Mouse (Mus musculus) T-helper 2 cell (primary cell): ENCODE data around the gene Spin2d.
"Not testable (repeated sequence)": the region's sequence is repeated elsewhere in the genome, so short reads cannot be mapped to it uniquely, and the experiment has no call there.

Experiments
- in situ Hi-C: fragments of 300-600 bp; cut with MboI, MseI; formaldehyde crosslinking; loops from one replicate; pipeline ENCODE4 v1.15.1; 2025; ENCODE audit warnings: high pct_unique_total_duplicates

Gene Spin2d

GRCm38 (mm10) chrX:73176889-73177288 is at the start of gene Spin2d:
Gene Spin2d, minus strand, starts transcription at chrX:73176989.
- in situ Hi-C loops = not testable (repeated sequence)

- in situ Hi-C loops = loop anchor here (25.0 kb wide), 1 partner anchor 112 kb away; the partner anchor contains the start of genes Gm45015 and Zfp275
These were observed 48.6 kb upstream of the Spin2d start for GRCm38 (mm10) chrX:73225365-73225764.

- in situ Hi-C loops = loop anchor here (10.0 kb wide), 1 partner anchor 1511 kb away; no protein-coding TSS in a partner anchor
These were observed 37.2 kb upstream of the Spin2d start, which contains the start of gene Xlr4b for GRCm38 (mm10) chrX:73213819-73214564. Gene Xlr4b, plus strand, starts transcription at chrX:73214333.

GRCm38 (mm10) chrX:73191934-73192333 is 15.1 kb upstream of the Spin2d start, which contains the start of gene Xlr3b:
Gene Xlr3b, plus strand, starts transcription at chrX:73192207.
- in situ Hi-C loops = loop anchor here (10.0 kb wide), 1 partner anchor 1513 kb away; no protein-coding TSS in a partner anchor

- in situ Hi-C loops = loop anchor here (5.0 kb wide), 1 partner anchor 143 kb away; the partner anchor contains the start of genes Xlr5a and Xlr5c
These were observed 27.4 kb downstream of the Spin2d start, which contains the start of gene DXBay18 for GRCm38 (mm10) chrX:73149350-73149749. Gene DXBay18, minus strand, starts transcription at chrX:73149450.

GRCm38 (mm10) chrX:73148496-73148895 is 28.3 kb downstream of the Spin2d start, which contains the start of gene Xlr5b:
Gene Xlr5b, plus strand, starts transcription at chrX:73148796.
- in situ Hi-C loops = loop anchor here (5.0 kb wide), 1 partner anchor 144 kb away; the partner anchor contains the start of genes Xlr5a and Xlr5c

- in situ Hi-C loops = not testable (repeated sequence)
These were observed 33.6 kb downstream of the Spin2d start for GRCm38 (mm10) chrX:73143218-73143618.
